Mouse (Mus musculus) intestine, embryonic 15.5 days (tissue): ENCODE measurements around the gene Ralgps1. TPM values are rescaled to one million over a fixed set of nuclear protein-coding genes. Genes with fewer than 3 reads are reported as not detected.

Experiments used
- ATAC-seq: fragments of 200-750 bp; cut with Nextera tagmentation; 2 replicates; pipeline ENCODE4 v1.8.0; 2017; ENCODE audit warnings: moderate TSS enrichment, moderate library complexity
- H3K27ac ChIP-seq: fragments of 300-500 bp; sonication (generic); 2 replicates; pipeline ENCODE4 v1.5.1; 2015; ENCODE audit warnings: mild to moderate bottlenecking, inconsistent platforms
- H3K27me3 ChIP-seq: fragments of 300-500 bp; sonication (generic); replicated peaks from 2 replicates; pipeline ENCODE4 v1.6.1; 2015; ENCODE audit warnings: inconsistent platforms
- H3K36me3 ChIP-seq: fragments of 300-500 bp; sonication (generic); 2 replicates; pipeline ENCODE4 v1.6.1; 2015; ENCODE audit warnings: inconsistent platforms
- H3K4me1 ChIP-seq: fragments of 300-500 bp; sonication (generic); replicated peaks from 2 replicates; pipeline ENCODE4 v1.6.1; 2015; ENCODE audit warnings: inconsistent platforms
- H3K4me2 ChIP-seq: fragments of 300-500 bp; sonication (generic); replicated peaks from 2 replicates; pipeline ENCODE4 v1.6.1; 2015; ENCODE audit warnings: mild to moderate bottlenecking, inconsistent platforms
- H3K4me3 ChIP-seq: fragments of 300-500 bp; sonication (generic); replicated peaks from 2 replicates; pipeline ENCODE4 v1.5.1; 2015; ENCODE audit warnings: inconsistent platforms
- H3K9ac ChIP-seq: fragments of 300-500 bp; sonication (generic); 2 replicates; pipeline ENCODE4 v1.6.1; 2015; ENCODE audit warnings: inconsistent platforms
- H3K9me3 ChIP-seq: fragments of 300-500 bp; sonication (generic); 2 replicates; pipeline ENCODE4 v1.6.1; 2016; ENCODE audit warnings: inconsistent platforms
- WGBS: fragments of 180-500 bp; shearing (Covaris S2); methylation state at CpG from one replicate; pipeline ENCODE4 v1.1.7; 2015; 5-methylcytosine and 5-hydroxymethylcytosine counted together
- polyA plus RNA-seq: library from polyadenylated mRNA; unstranded; fragments of >200 nt; fragmentation: Nextera tagmentation; extraction: Ambion mirVana; gene quantifications from 2 replicates; pipeline ENCODE4 v1.2.1, GENCODE M21; 2015

Gene Ralgps1
- polyA plus RNA-seq, 1 experiment from 2014 or later = 5.5 TPM

DNA sequence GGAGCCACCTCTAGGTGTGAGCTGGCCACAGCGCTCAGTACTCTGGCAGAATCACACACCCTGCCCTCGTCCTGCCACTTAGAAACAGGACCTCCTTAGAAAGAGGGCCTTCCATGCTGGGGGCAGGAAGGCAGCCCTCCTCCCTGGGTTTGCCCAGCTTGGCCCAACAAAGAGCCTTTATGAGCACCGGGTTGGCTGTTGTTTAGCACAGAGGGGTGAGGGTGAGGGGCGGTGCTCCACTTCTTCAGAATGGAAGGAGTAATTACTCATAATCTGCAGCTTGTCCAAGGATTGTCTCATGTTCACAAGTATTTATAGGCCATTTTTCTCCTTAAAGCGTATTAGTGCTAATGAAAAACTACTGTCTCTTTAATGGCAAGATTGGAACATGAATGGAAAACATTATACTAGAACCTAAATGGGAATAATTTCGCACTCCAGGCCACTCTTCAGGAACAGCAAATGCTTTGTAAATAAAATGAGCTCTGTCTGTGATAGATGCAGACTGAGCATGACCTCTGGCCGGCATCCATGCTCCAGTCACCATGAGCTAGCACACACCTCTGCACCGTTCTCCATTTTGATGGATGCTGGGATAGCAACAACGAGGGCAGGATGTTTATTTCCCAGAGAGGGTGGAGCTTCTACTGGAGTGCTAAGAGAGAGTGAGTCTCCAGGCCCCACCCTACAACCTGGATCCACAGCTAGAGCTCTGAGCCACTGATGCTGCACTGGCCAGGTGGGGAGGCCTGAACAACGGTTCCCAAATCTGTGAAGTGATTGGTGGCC, 200.3 kb downstream of the Ralgps1 start:
- ATAC-seq = no peak
- H3K9me3 ChIP-seq = no peaks in the 10 kb centered on the region
- peaks cover 7% of the 10 kb centered on the region; the same call in 1 of the 2 replicates for H3K4me1 ChIP-seq
- H3K27ac ChIP-seq = no peak overlapping the region
- H3K9ac ChIP-seq = no peak overlapping the region
- no peaks in the 10 kb centered on the region for H3K27me3 ChIP-seq
- H3K36me3 ChIP-seq = no peaks in the 10 kb centered on the region
- no peak overlapping the region for H3K4me3 ChIP-seq
- H3K4me2 ChIP-seq = no peak overlapping the region
- 59% methylated on average over 10 of the region's 10 CpGs for WGBS

DNA sequence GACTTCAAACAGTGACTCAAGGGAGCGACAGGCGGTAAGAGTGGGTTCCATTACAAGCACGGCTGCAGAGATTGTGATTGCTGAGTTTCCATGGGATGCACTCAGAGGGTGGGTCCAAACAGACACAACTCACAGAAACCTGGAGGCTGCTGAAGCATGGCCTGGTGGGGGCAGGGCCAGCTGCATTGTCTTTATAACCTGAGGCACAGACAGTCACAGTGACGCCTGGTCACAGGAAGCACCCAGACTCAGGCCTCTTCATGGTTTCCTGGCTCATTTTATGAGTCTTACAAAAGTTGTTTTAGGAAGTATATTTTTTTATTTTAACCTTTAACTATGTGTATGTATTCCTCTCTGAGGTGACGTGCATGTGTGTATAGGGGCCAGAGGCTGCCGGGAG, 201.8 kb downstream of the Ralgps1 start:
- no peak for ATAC-seq
- 70% methylated on average over 6 of the region's 6 CpGs for WGBS
- H3K4me1 ChIP-seq = peaks cover 20% of the 10 kb centered on the region
- H3K9ac ChIP-seq = no peak overlapping the region
- no peak overlapping the region for H3K27ac ChIP-seq
- no peaks in the 10 kb centered on the region for H3K9me3 ChIP-seq
- H3K4me3 ChIP-seq = no peak overlapping the region
- no peaks in the 10 kb centered on the region for H3K36me3 ChIP-seq
- H3K27me3 ChIP-seq = no peaks in the 10 kb centered on the region
- H3K4me2 ChIP-seq = no peak overlapping the region

DNA sequence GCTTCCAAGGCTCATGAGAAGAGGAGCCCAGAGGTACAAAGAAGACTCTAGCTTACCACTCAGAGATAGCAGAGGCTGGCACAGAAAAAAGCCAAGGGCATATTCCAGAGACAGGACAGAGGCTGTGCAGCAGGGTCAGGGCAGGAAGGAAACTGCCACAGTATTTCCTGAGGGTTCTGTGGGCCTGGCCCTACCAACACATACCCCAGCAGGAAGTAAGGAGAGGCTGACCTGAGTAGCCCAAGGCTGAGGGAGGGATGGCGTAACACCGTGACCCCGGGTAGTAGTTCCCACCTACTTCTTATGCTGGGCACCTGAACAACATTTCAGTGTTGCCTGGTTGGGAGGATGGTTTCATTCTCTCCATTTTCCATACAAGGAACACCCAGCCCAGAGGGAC, 204.2 kb downstream of the Ralgps1 start:
- WGBS = 87% methylated on average over 3 of the region's 3 CpGs
- no peak overlapping the region for H3K9ac ChIP-seq
- no peaks in the 10 kb centered on the region for H3K9me3 ChIP-seq
- no peak overlapping the region for H3K4me3 ChIP-seq
- H3K4me1 ChIP-seq = peaks cover 20% of the 10 kb centered on the region
- no peaks in the 10 kb centered on the region for H3K27me3 ChIP-seq
- no peak overlapping the region for H3K27ac ChIP-seq
- no peaks in the 10 kb centered on the region for H3K36me3 ChIP-seq
- no peak overlapping the region for H3K4me2 ChIP-seq
- no peak for ATAC-seq

DNA sequence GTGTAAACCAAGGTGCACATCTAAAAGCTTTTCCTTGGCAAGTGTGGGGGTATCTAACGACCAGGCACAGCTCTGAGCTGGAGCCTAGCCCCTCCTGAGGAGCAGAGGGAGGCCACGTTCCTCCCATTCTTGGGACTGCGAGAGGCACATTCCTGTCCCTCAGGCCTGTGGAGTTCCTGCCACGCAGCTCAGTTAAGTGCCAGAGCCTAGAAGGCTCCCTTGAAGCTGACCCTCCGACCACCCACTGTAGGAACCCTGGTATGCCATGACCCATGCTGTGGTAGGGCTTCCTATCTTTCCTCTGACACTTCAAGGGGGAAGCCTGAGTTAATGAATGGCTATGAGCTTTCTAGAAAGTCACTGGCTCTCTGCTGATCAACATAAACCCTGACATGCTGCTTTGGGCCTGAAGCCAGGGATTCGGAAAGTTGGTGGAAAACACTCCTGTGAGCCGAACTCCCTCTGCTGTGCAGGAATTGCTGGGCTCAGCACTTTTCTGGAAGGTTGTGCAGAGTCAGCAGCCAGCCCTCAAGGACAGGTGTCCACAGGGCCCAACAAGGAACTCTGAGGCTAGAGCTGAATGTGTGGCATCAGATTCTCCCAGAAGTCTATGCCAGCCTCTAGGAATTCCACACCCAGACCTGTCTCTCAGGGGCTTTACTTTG, 205.4 kb downstream of the Ralgps1 start:
- peak; percentile 66; the same call in 1 of the 2 replicates for ATAC-seq
- H3K27ac ChIP-seq = peak overlapping the region; percentile 63
- WGBS = 29% methylated on average over 7 of the region's 7 CpGs
- no peak overlapping the region for H3K9ac ChIP-seq
- no peak overlapping the region for H3K4me3 ChIP-seq
- H3K4me1 ChIP-seq = peaks cover 20% of the 10 kb centered on the region
- H3K4me2 ChIP-seq = no peak overlapping the region
- H3K9me3 ChIP-seq = no peaks in the 10 kb centered on the region
- H3K36me3 ChIP-seq = no peaks in the 10 kb centered on the region
- no peaks in the 10 kb centered on the region for H3K27me3 ChIP-seq

DNA sequence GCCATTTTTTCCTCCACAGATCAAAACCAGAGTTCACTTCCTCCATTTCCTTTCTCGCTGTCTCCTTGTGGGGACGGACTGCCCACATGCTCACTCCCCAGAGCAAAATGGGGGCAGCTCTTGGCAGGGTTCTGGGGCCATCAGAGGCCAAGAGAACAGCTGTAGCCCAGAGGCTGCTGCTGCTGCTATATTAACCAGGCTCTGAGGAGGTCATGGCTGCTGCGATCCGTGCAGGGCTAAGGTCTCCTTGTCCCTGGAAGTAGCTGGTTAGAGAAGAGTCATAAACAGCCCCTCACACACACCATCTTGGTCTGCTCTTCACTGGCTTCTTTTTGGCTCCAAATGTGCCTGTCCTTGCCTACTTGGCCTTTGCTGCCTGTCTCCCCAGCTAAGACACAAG, 206.1 kb downstream of the Ralgps1 start:
- H3K4me1 ChIP-seq = peaks cover 21% of the 10 kb centered on the region
- no peak overlapping the region for H3K4me3 ChIP-seq
- no peaks in the 10 kb centered on the region for H3K36me3 ChIP-seq
- no peak overlapping the region for H3K4me2 ChIP-seq
- no peak overlapping the region for H3K9ac ChIP-seq
- no peaks in the 10 kb centered on the region for H3K9me3 ChIP-seq
- H3K27ac ChIP-seq = peak overlapping the region; percentile 63
- no peaks in the 10 kb centered on the region for H3K27me3 ChIP-seq
- WGBS = 55% methylated on average over 4 of the region's 4 CpGs
- no peak for ATAC-seq

DNA sequence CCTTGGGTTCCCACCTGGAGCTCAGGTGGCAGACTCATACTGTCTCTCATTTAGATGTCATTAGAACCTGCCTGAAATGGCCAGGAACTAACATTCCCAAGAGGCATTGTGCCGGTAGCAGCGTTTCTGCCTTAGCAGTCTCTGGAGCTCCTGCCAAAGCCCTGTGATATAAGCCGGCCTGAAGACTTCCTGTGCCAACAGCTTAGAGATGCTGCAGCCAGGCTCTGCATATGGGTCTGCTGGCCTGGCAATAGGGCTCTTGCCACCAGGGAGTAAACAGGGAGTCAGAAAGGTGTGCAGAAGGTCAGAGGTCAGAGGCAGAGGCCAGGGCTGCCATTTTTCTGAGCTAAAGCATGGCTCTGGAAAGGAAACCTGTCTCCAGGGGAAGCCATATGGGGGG, 206.6 kb downstream of the Ralgps1 start:
- no peaks in the 10 kb centered on the region for H3K9me3 ChIP-seq
- no peaks in the 10 kb centered on the region for H3K27me3 ChIP-seq
- peak overlapping the region; percentile 63; the same call in 1 of the 2 replicates for H3K27ac ChIP-seq
- 56% methylated on average over 3 of the region's 3 CpGs for WGBS
- no peak overlapping the region for H3K4me2 ChIP-seq
- H3K4me3 ChIP-seq = no peak overlapping the region
- no peaks in the 10 kb centered on the region for H3K36me3 ChIP-seq
- H3K9ac ChIP-seq = no peak overlapping the region
- no peak for ATAC-seq
- H3K4me1 ChIP-seq = peaks cover 21% of the 10 kb centered on the region

DNA sequence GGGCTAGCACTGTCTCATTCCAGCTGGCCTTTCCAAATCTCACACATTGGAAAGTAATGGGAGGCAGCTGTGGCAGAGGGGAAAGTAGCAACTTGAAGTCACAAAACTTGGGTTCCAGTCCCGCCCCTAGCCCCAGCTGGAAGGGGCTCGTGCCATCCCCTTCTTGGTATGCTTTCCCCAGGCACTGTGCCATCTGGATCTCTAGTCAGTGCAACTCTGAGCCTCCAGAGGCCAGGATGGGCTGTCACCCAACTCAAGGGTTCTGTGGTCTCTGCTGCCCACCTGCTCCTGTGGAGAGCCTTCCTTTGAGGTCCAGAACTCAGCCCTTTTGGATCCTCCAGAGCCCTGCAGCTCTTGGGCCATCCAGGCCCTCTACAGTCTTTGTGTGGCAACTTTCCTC, 209.2 kb downstream of the Ralgps1 start:
- Histone ChIP-seq H3K4me3 (no peak overlapping the region), H3K9me3 (no peaks in the 10 kb centered on the region), H3K36me3 (no peaks in the 10 kb centered on the region), H3K4me1 (peaks cover 21% of the 10 kb centered on the region), H3K4me2 (no peak overlapping the region), H3K27ac (no peak overlapping the region), H3K9ac (no peak overlapping the region), H3K27me3 (no peaks in the 10 kb centered on the region)
- 80% methylated on average over 2 of the region's 2 CpGs for WGBS
- ATAC-seq = no peak

DNA sequence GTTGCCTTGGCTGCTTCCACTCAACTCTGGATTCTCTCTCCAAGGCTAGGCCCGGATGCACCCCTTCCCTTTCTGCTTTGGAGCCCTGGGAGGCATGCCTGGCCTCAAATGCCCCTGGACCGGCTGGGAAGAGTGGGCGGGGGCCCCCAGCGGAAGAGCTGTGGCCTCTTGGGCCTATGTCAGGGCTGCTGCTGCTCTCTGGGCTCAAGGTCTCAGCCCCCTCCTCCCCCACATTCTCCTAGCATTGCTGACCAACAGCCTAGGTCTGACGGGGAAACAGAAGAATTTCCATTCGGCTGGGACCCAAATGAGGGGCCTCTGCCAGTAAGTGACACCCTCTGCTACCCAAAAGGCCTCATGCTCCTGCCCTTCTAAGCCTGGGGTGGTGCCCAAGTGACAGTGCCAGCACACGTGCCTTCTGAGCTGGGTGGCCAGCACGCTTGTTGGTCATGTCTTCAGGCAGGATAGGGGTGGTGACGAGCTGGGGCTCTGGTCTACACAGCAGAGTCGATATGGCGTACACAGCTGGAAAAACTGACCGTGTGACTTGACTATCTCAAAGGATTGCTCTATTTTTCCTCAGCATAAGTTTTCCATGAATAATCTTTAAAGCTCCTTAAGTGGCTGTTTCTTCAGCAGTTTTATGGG, 210.8 kb downstream of the Ralgps1 start:
- Histone ChIP-seq H3K4me2 (no peak overlapping the region), H3K27me3 (no peaks in the 10 kb centered on the region), H3K9me3 (no peaks in the 10 kb centered on the region), H3K4me3 (no peak overlapping the region), H3K4me1 (peaks cover 11% of the 10 kb centered on the region), H3K9ac (no peak overlapping the region), H3K27ac (0 out of 2 replicates have a peak overlapping the region, but pooled peaks have one; percentile 3), H3K36me3 (no peaks in the 10 kb centered on the region)
- WGBS = 72% methylated on average over 12 of the region's 12 CpGs
- ATAC-seq = no peak

DNA sequence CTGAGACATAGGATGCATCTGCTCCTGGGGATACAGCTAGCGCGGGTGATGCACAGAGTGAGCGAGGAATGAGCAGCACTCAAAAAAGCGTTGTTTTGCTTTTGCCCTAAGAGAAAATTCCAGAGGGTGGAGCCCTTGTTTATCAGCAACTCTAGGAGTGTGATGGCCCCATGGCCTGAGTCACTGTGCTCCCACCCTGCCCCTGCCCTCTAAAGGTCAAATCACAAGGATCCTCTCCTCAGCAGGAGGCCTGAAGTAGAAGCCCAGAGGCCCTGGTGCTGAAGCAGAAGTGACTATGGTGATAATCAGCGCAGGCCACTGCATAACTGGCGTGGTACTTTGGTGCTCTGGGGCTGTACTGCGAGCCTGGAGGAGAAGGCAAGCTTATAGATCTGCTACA, 211.7 kb downstream of the Ralgps1 start:
- H3K4me1 ChIP-seq = peaks cover 3% of the 10 kb centered on the region
- no peaks in the 10 kb centered on the region for H3K9me3 ChIP-seq
- H3K4me3 ChIP-seq = no peak overlapping the region
- no peaks in the 10 kb centered on the region for H3K36me3 ChIP-seq
- WGBS = 83% methylated on average over 7 of the region's 7 CpGs
- no peak for ATAC-seq
- no peak overlapping the region for H3K9ac ChIP-seq
- no peak overlapping the region for H3K27ac ChIP-seq
- H3K27me3 ChIP-seq = no peaks in the 10 kb centered on the region
- no peak overlapping the region for H3K4me2 ChIP-seq

DNA sequence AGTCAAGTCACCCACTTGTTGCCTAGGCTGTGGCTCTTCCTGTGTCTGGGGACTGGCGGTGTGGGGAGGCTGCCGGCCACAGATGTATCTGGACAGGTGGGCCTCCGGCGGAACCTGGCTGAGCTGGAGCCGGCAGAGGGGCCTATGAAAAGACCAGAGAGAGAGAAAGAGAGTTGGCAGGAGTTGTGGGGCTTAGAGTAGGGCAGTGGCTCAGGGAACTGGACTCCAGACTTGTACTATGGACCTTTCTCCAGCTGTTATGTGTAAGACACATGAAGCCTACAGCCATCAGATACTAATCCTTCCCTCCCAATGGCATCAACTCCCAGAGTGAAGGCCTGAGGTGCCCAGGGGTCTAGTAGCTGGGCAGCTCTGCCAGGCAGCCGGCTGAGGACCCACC, 212.4 kb downstream of the Ralgps1 start:
- H3K27me3 ChIP-seq = no peaks in the 10 kb centered on the region
- H3K9ac ChIP-seq = no peak overlapping the region
- ATAC-seq = no peak
- no peaks in the 10 kb centered on the region for H3K9me3 ChIP-seq
- no peak overlapping the region for H3K4me3 ChIP-seq
- H3K4me2 ChIP-seq = no peak overlapping the region
- WGBS = 79% methylated on average over 6 of the region's 6 CpGs
- no peaks in the 10 kb centered on the region for H3K36me3 ChIP-seq
- no peak overlapping the region for H3K27ac ChIP-seq
- H3K4me1 ChIP-seq = peaks cover 3% of the 10 kb centered on the region

DNA sequence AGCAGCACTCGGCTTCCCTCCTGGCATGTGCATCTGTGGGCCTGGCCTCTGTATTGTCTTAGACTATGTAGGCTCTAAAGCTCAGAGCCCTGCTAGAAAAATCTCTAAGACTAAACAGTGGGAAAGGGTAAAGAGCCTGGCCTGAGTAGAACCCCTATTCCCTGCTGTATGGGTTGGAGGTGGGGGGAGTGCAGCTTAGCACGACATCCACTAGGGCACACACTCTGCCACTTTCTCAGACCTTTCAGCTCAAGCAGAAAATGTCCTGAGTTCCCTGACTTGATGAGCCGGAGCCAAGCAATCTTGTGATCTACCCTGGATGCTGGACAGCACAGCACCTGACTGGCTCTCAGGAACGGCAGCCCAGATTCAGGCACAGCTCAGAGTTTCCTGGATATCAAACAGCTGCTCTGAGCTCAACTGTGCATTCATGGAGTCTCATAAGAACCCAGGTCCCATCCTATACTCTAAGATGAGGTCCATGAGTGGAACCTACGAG, 215.0 kb downstream of the Ralgps1 start:
- Histone ChIP-seq H3K4me1 (peaks cover 3% of the 10 kb centered on the region), H3K27ac (no peak overlapping the region)
- WGBS = 74% methylated on average over 5 of the region's 5 CpGs

DNA sequence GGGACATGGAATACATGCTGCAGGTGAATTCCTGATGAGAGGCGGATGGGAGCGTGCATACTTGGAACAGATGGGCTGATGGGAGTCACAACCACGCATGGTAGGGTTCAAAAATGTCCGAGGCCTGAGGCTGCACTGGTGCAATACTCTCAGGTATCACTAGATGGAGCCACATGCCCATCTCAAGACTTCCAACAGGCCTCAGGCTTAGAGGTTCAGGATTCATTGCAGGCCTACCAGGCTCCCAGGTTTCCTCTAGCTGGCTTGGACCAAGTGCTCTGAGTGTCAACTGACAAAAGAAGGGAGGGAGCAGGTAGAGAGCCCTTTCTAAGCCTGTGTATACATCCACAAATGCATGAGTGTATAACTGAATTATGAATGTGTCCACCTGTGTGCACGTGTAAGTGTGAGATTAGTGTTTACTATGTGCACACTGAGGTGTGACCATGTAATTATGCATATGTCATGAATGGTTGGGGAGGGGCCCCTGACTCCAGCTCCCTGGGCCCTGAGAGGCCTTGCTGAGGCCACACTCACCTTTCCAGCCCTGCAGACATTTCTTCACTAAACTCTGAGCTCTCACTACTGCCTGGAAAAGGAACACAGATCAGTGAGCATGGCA, 216.4 kb downstream of the Ralgps1 start:
- H3K27me3 ChIP-seq = no peaks in the 10 kb centered on the region
- H3K9me3 ChIP-seq = no peaks in the 10 kb centered on the region
- H3K36me3 ChIP-seq = no peaks in the 10 kb centered on the region
- H3K4me2 ChIP-seq = no peak overlapping the region
- 28% methylated on average over 5 of the region's 5 CpGs for WGBS
- no peak overlapping the region for H3K9ac ChIP-seq
- no peaks in the 10 kb centered on the region for H3K4me1 ChIP-seq
- H3K4me3 ChIP-seq = no peak overlapping the region
- ATAC-seq = peak; percentile 65; the same call in 1 of the 2 replicates
- no peak overlapping the region for H3K27ac ChIP-seq

More for the DNA sequence above, 215.0 kb downstream of the Ralgps1 start:
- Histone ChIP-seq H3K9me3 (no peaks in the 10 kb centered on the region), H3K9ac (no peak overlapping the region), H3K36me3 (no peaks in the 10 kb centered on the region), H3K4me3 (no peak overlapping the region), H3K27me3 (no peaks in the 10 kb centered on the region), H3K4me2 (no peak overlapping the region)
- no peak for ATAC-seq
